Mouse (Mus musculus) small intestine, adult 2 months (tissue): ENCODE data around the gene Ap2a1.

Experiments used
- CTCF ChIP-seq: fragments of 200-500 bp; IDR thresholded peaks from 2 replicates; pipeline ENCODE4 v1.5.1; 2012; ENCODE audit warnings: low read depth, mild to moderate bottlenecking, control low read depth, inconsistent platforms, low read length, moderate library complexity, mixed read lengths; ENCODE audit not compliant: insufficient replicate concordance, insufficient read length; ENCODE audit errors: extremely low read depth
- POLR2A ChIP-seq: fragments of 200-500 bp; IDR thresholded peaks from 2 replicates; pipeline ENCODE4 v1.6.1; 2012; ENCODE audit warnings: low read depth, mild to moderate bottlenecking, control low read depth, inconsistent platforms, low read length, moderate library complexity

- no peak for TF ChIP-seq POLR2A
- TF ChIP-seq CTCF: no peak
Measured at GRCm38 (mm10) chr7:44949922-44950321, 20.6 kb upstream of the Ap2a1 start.
